Mouse (Mus musculus) stomach, embryonic 14.5 days (tissue): Measurements from ENCODE around the gene Mdm1. TPM values are rescaled to one million over a fixed set of nuclear protein-coding genes. Genes with fewer than 3 reads are reported as not detected.
A peak's percentile ranks its signal among the peaks of the same experiment; 100 is the strongest.

Experiments used
- ATAC-seq: fragments of 200-750 bp; cut with Nextera tagmentation; 2 replicates; pipeline ENCODE4 v1.8.0; 2017; ENCODE audit warnings: low read depth, moderate TSS enrichment; ENCODE audit not compliant: insufficient number of reproducible peaks, insufficient read depth, low FRiP score
- H3K27ac ChIP-seq: fragments of 300-500 bp; sonication (generic); 2 replicates; pipeline ENCODE4 v1.5.1; 2014; ENCODE audit warnings: mild to moderate bottlenecking, low read length, moderate library complexity, mixed read lengths
- H3K27me3 ChIP-seq: fragments of 300-500 bp; sonication (generic); 2 replicates; pipeline ENCODE4 v1.6.1; 2014; ENCODE audit warnings: low read length, control low read depth, mixed read lengths; ENCODE audit not compliant: control insufficient read depth, insufficient read depth
- H3K36me3 ChIP-seq: fragments of 300-500 bp; sonication (generic); 2 replicates; pipeline ENCODE4 v1.6.1; 2014; ENCODE audit warnings: mild to moderate bottlenecking, control low read depth, low read length, moderate library complexity, mixed read lengths; ENCODE audit not compliant: control insufficient read depth, insufficient read depth
- H3K4me1 ChIP-seq: fragments of 300-500 bp; sonication (generic); 2 replicates; pipeline ENCODE4 v1.6.1; 2014; ENCODE audit warnings: low read length, control low read depth, mixed read lengths; ENCODE audit not compliant: control insufficient read depth, insufficient read depth
- H3K4me2 ChIP-seq: fragments of 300-500 bp; sonication (generic); replicated peaks from 2 replicates; pipeline ENCODE4 v1.6.1; 2014; ENCODE audit warnings: low read depth, low read length, control low read depth
- H3K4me3 ChIP-seq: fragments of 300-500 bp; sonication (generic); 2 replicates; pipeline ENCODE4 v1.5.1; 2014; ENCODE audit warnings: low read depth, low read length, control low read depth
- H3K9ac ChIP-seq: fragments of 300-500 bp; sonication (generic); replicated peaks from 2 replicates; pipeline ENCODE4 v1.6.1; 2014; ENCODE audit warnings: low read depth, mild to moderate bottlenecking, control low read depth, low read length, moderate library complexity, mixed read lengths
- H3K9me3 ChIP-seq: fragments of 300-500 bp; sonication (generic); 2 replicates; pipeline ENCODE4 v1.6.1; 2016; ENCODE audit warnings: low read depth, low read length, control low read depth; ENCODE audit not compliant: control insufficient read depth
- WGBS: fragments of 180-500 bp; shearing (Covaris S2); extraction: QIAGEN DNeasy Blood & Tissue Kit; methylation state at CpG from one replicate; pipeline ENCODE4 v1.1.7; 2014; 5-methylcytosine and 5-hydroxymethylcytosine counted together
- polyA plus RNA-seq: library from polyadenylated mRNA; unstranded; fragments of >200 nt; fragmentation: Nextera tagmentation; extraction: Ambion mirVana; gene quantifications from 2 replicates; pipeline ENCODE4 v1.2.1, GENCODE M21; 2014

The Mdm1 gene
- polyA plus RNA-seq: 20.7 and 20.9 TPM in 2 replicates

- no peaks in the 10 kb centered on the region for H3K9me3 ChIP-seq
- WGBS: 6% methylated on average over 47 of the region's 47 CpGs
- H3K9ac ChIP-seq: peak within 1 kb of the TSS; percentile 38; the same call in 1 of the 2 replicates
- H3K27me3 ChIP-seq: no peaks in the 10 kb centered on the region
- H3K4me1 ChIP-seq: peaks cover 7% of the 10 kb centered on the region; the same call in 1 of the 2 replicates
- ATAC-seq: peak; percentile 100
- peak within 1 kb of the TSS; percentile 83 for H3K4me3 ChIP-seq
- no peaks in the 10 kb centered on the region for H3K36me3 ChIP-seq
- no peak within 1 kb of the TSS for H3K27ac ChIP-seq
- peak within 1 kb of the TSS; percentile 76 for H3K4me2 ChIP-seq
Observed at GRCm38 (mm10) chr10:118141018-118141883, at the start of gene Mdm1. Mdm1 (plus strand) TSS chr10:118141811.

- Histone ChIP-seq H3K27ac (no peak overlapping the region), H3K9me3 (no peaks in the 10 kb centered on the region), H3K9ac (no peak overlapping the region), H3K36me3 (no peaks in the 10 kb centered on the region), H3K4me1 (no peaks in the 10 kb centered on the region), H3K27me3 (no peaks in the 10 kb centered on the region), H3K4me3 (no peak overlapping the region), H3K4me2 (no peak overlapping the region)
- no peak for ATAC-seq
- 77% methylated on average over 6 of the region's 6 CpGs for WGBS
Observed at GRCm38 (mm10) chr10:118092745-118093144, 48.9 kb upstream of the Mdm1 start.

GRCm38 (mm10) chr10:118093728-118094127, 47.9 kb upstream of the Mdm1 start:
- Histone ChIP-seq H3K4me1 (no peaks in the 10 kb centered on the region), H3K27ac (no peak overlapping the region), H3K27me3 (no peaks in the 10 kb centered on the region), H3K4me2 (no peak overlapping the region), H3K4me3 (no peak overlapping the region), H3K9ac (no peak overlapping the region), H3K36me3 (no peaks in the 10 kb centered on the region), H3K9me3 (no peaks in the 10 kb centered on the region)
- 51% methylated on average over 9 of the region's 9 CpGs for WGBS
- ATAC-seq: no peak

GRCm38 (mm10) chr10:118094853-118095252, 46.8 kb upstream of the Mdm1 start:
- WGBS: 89% methylated on average over 4 of the region's 4 CpGs
- H3K4me2 ChIP-seq: no peak overlapping the region
- no peak for ATAC-seq
- H3K27ac ChIP-seq: no peak overlapping the region
- H3K4me1 ChIP-seq: no peaks in the 10 kb centered on the region
- H3K36me3 ChIP-seq: no peaks in the 10 kb centered on the region
- no peak overlapping the region for H3K4me3 ChIP-seq
- H3K27me3 ChIP-seq: no peaks in the 10 kb centered on the region
- no peak overlapping the region for H3K9ac ChIP-seq
- no peaks in the 10 kb centered on the region for H3K9me3 ChIP-seq

GRCm38 (mm10) chr10:118096223-118096622, 45.4 kb upstream of the Mdm1 start:
- H3K4me1 ChIP-seq: no peaks in the 10 kb centered on the region

GRCm38 (mm10) chr10:118097898-118098297, 43.7 kb upstream of the Mdm1 start:
- Histone ChIP-seq H3K9me3 (no peaks in the 10 kb centered on the region), H3K9ac (no peak overlapping the region), H3K4me1 (no peaks in the 10 kb centered on the region), H3K4me2 (no peak overlapping the region), H3K27me3 (no peaks in the 10 kb centered on the region), H3K36me3 (no peaks in the 10 kb centered on the region), H3K4me3 (no peak overlapping the region), H3K27ac (no peak overlapping the region)
- ATAC-seq: no peak
- WGBS: 90% methylated on average over 3 of the region's 3 CpGs

More at GRCm38 (mm10) chr10:118096223-118096622, 45.4 kb upstream of the Mdm1 start:
- WGBS: 85% methylated on average over 6 of the region's 6 CpGs
- H3K27ac ChIP-seq: no peak overlapping the region
- no peak overlapping the region for H3K4me3 ChIP-seq
- ATAC-seq: no peak
- no peak overlapping the region for H3K9ac ChIP-seq
- no peak overlapping the region for H3K4me2 ChIP-seq
- H3K9me3 ChIP-seq: no peaks in the 10 kb centered on the region
- no peaks in the 10 kb centered on the region for H3K27me3 ChIP-seq
- no peaks in the 10 kb centered on the region for H3K36me3 ChIP-seq

GRCm38 (mm10) chr10:118100570-118100969, 41.0 kb upstream of the Mdm1 start:
- Histone ChIP-seq H3K4me3 (no peak overlapping the region), H3K9me3 (no peaks in the 10 kb centered on the region), H3K36me3 (no peaks in the 10 kb centered on the region), H3K4me2 (no peak overlapping the region), H3K27me3 (no peaks in the 10 kb centered on the region), H3K27ac (no peak overlapping the region), H3K9ac (no peak overlapping the region), H3K4me1 (no peaks in the 10 kb centered on the region)
- WGBS: 80% methylated on average over 5 of the region's 5 CpGs
- ATAC-seq: no peak

GRCm38 (mm10) chr10:118101056-118101455, 40.6 kb upstream of the Mdm1 start:
- Histone ChIP-seq H3K9me3 (no peaks in the 10 kb centered on the region), H3K4me2 (no peak overlapping the region), H3K4me3 (no peak overlapping the region), H3K36me3 (no peaks in the 10 kb centered on the region), H3K27ac (no peak overlapping the region), H3K27me3 (no peaks in the 10 kb centered on the region), H3K4me1 (no peaks in the 10 kb centered on the region), H3K9ac (no peak overlapping the region)
- WGBS: 76% methylated on average over 2 of the region's 2 CpGs
- ATAC-seq: no peak
